Mouse (Mus musculus): ENCODE data around the gene Tomm40. TPM values are rescaled to one million over a fixed set of nuclear protein-coding genes. Genes with fewer than 3 reads are reported as not detected.

Tomm40 gene
- polyA plus RNA-seq, 1 experiment: 23.8 TPM

DNA sequence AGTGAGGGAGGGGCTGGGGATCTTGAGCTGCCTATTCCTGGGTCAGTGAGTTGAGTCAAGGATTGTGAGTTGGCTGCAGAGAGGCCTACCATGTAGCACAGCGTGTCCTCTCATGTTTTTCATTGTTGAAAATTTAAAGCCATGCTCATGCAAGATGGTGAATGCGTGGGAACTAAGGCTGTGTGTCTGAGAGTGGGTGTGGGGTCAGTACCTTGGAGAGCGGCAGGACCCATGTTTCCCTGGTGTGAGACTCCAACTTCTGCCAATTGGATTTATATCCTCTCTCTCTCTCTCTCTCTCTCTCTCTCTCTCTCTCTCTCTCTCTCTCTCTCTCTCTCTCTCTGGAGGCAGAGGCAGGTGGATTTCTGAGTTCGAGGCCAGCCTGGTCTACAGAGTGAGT lies 11.3 kb upstream of the Tomm40 start:
- no peak for TF ChIP-seq CTCF (IDR thresholded peaks at IDR 0.05; ENCODE audit: low read depth, low read length)
- Histone ChIP-seq H3K27ac (ENCODE audit: insufficient read depth, low read depth, low read length) (no peak overlapping the region), H3K4me1 (ENCODE audit: control insufficient read depth, insufficient read depth, low read length) (no peaks in the 10 kb centered on the region), H3K4me3 (ENCODE audit: insufficient read depth, low read length) (no peak overlapping the region)

DNA sequence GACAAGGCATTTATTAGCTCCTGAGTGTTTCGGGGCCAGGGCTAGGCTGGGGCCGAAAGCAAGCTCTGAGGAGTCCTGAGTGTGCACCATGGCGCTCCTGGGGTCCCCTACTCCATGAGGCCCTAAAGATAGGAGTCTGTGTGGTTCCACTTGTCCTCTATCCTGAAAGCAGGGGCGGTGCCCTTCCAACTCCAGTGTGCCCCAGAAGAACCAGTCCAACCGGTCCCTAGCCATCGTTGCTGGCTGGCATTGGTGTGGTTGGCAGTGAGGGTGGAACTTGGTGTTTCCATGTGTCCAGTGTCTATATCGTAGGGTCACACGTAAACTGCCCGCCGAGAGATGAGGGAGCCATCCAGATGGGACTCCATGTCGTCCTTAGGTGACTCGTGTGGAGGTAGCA lies 8.9 kb upstream of the Tomm40 start:
- TF ChIP-seq POLR2A (IDR thresholded peaks at IDR 0.05; ENCODE audit: borderline replicate concordance, low read depth, low read length) (no peak), CTCF (IDR thresholded peaks at IDR 0.05; ENCODE audit: low read depth, low read length) (no peak)

DNA sequence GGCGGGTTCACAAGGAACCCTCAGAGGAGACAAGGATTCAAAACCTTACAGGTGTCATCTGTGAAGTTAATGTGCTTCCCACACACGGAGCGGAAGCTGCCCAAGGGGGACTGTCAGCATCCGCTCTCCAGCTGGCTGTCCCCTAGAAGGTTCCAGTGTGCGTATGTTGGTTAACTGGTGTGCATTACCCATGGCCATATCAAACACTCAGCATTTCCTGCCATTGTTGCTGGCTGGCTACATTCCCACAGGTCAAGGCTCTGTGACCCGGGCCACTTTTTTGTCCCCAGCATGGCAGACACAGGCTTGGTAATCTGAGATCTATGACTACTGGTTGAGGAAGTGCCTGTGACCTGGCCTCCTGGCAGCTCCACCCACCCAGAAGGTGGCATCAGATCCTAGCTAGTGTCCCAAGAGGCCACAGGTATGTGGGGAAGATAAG lies 7.5 kb upstream of the Tomm40 start:
- no peak overlapping the region for H3K27ac ChIP-seq (ENCODE audit: insufficient read depth, low read depth, low read length)

More for the DNA sequence above, 8.9 kb upstream of the Tomm40 start:
- H3K4me3 ChIP-seq (ENCODE audit: insufficient read depth, low read length): no peak overlapping the region
- H3K27ac ChIP-seq (ENCODE audit: insufficient read depth, low read depth, low read length): no peak overlapping the region
- no peaks in the 10 kb centered on the region for H3K4me1 ChIP-seq (ENCODE audit: control insufficient read depth, insufficient read depth, low read length)

DNA sequence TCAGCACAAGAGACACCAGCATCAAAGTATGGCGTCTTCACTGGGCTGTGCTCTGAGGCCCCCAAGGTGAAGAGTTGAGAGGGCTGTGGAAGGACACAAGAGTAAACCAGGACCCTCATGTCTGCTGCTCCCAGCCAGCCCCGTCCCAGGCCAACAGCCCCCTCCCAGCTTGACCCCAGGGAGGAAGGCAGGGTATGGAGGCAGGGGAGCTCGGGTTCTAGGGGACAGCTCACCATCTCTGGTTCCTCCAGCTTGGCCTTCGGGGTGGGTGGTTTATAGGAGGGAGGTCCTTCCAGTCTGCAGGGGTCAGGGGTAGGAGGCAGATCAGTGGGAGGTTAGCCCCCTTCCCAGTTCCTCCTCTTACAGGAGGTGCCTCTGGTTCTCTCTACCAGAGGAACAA lies 4.0 kb upstream of the Tomm40 start:
- Histone ChIP-seq H3K27ac (ENCODE audit: insufficient read depth, low read depth, low read length) (no peak overlapping the region), H3K4me3 (ENCODE audit: insufficient read depth, low read length) (no peak overlapping the region), H3K4me1 (ENCODE audit: control insufficient read depth, insufficient read depth, low read length) (peaks cover 9% of the 10 kb centered on the region)
- TF ChIP-seq CTCF (IDR thresholded peaks at IDR 0.05; ENCODE audit: low read depth, low read length) (no peak), POLR2A (IDR thresholded peaks at IDR 0.05; ENCODE audit: borderline replicate concordance, low read depth, low read length) (no peak)

More for the DNA sequence above, 7.5 kb upstream of the Tomm40 start:
- no peak overlapping the region for H3K4me3 ChIP-seq (ENCODE audit: insufficient read depth, low read length)
- TF ChIP-seq CTCF (IDR thresholded peaks at IDR 0.05; ENCODE audit: low read depth, low read length): no peak
- TF ChIP-seq POLR2A (IDR thresholded peaks at IDR 0.05; ENCODE audit: borderline replicate concordance, low read depth, low read length): no peak
- H3K4me1 ChIP-seq (ENCODE audit: control insufficient read depth, insufficient read depth, low read length): peaks cover 4% of the 10 kb centered on the region; the same call in 1 of the 2 replicates

DNA sequence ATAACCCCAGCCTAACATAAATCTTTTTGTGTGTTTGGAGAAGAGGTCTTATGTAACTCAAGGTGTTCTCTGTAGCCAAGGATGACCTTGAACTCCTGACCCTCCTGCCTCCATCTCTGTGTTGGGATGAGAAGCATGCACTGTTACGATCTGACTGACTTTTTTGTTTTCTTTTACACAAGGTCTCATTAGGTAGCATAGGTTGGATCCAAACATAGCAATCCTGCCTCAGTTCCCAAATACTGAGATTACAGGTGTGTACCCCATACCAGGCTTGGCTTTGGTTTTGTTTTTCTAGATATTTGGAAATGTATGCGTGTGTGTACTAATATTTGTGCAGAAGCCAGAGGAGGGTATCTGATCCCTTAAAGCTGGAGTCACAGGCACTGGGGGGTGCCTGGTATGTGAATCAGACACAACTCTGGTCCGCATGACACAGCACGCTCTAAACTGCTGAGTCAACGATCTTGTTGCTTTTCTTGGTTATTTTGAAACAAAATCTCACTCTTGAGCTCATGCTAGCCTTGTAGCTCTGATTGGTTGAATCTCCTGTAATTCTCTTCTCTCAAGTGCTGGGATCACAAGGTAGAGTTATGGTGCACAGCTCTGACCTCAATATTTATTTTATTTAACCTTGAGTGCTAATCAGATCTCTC lies 3.2 kb upstream of the Tomm40 start:
- TF ChIP-seq CTCF (IDR thresholded peaks at IDR 0.05; ENCODE audit: low read depth, low read length): no peak
- no peak for TF ChIP-seq POLR2A (IDR thresholded peaks at IDR 0.05; ENCODE audit: borderline replicate concordance, low read depth, low read length)
- Histone ChIP-seq H3K4me3 (ENCODE audit: insufficient read depth, low read length) (no peak overlapping the region), H3K4me1 (ENCODE audit: control insufficient read depth, insufficient read depth, low read length) (peaks cover 15% of the 10 kb centered on the region), H3K27ac (ENCODE audit: insufficient read depth, low read depth, low read length) (no peak overlapping the region)

DNA sequence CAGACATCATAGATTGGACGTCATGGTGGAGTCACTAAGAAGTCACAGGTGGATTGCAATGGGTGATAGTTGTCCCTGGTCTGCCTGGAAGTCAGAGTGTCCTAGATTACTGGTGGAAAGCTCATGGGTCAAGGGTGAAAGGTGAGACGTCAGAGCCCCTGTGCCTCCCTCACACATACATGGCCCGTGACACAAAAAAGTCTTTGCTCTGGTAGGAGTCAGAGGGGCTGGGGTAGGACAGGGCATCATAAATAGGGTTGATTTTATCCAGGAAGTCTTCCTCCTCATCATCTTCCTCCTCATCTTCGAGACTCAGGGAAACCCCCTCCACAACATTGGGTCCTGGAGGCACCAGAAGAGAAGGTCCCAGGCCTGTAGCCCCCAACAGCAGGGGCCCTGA lies 2.1 kb upstream of the Tomm40 start:
- H3K4me3 ChIP-seq (ENCODE audit: insufficient read depth, low read length): no peak overlapping the region
- H3K27ac ChIP-seq (ENCODE audit: insufficient read depth, low read depth, low read length): no peak overlapping the region
- TF ChIP-seq POLR2A (IDR thresholded peaks at IDR 0.05; ENCODE audit: borderline replicate concordance, low read depth, low read length) (no peak), CTCF (IDR thresholded peaks at IDR 0.05; ENCODE audit: low read depth, low read length) (no peak)
- peaks cover 15% of the 10 kb centered on the region for H3K4me1 ChIP-seq (ENCODE audit: control insufficient read depth, insufficient read depth, low read length)

DNA sequence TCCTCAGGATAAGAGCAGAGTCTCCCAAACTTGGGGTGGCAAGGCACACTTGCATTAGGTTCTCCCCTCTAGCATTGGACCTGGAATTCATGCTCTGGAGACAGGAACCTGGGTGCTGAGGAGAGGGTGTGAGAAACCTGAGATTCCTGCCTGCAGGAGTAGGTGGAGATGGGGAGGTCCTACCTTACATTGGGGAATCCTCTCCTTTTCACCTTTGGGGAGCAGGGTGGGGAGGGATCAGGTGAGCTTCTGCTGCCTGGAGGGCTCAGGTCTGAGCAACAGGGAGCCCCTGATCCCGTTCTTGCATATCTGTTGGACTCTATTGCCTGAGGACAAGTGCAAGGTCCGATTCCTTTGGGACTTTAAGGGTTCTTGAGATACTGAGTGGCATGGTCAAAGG lies 1.6 kb upstream of the Tomm40 start:
- peaks cover 15% of the 10 kb centered on the region for H3K4me1 ChIP-seq (ENCODE audit: control insufficient read depth, insufficient read depth, low read length)
- no peak for TF ChIP-seq CTCF (IDR thresholded peaks at IDR 0.05; ENCODE audit: low read depth, low read length)
- TF ChIP-seq POLR2A (IDR thresholded peaks at IDR 0.05; ENCODE audit: borderline replicate concordance, low read depth, low read length): no peak
- H3K27ac ChIP-seq (ENCODE audit: insufficient read depth, low read depth, low read length): peak overlapping the region; percentile 72
- peak overlapping the region; percentile 9 for H3K4me3 ChIP-seq (ENCODE audit: insufficient read depth, low read length)

DNA sequence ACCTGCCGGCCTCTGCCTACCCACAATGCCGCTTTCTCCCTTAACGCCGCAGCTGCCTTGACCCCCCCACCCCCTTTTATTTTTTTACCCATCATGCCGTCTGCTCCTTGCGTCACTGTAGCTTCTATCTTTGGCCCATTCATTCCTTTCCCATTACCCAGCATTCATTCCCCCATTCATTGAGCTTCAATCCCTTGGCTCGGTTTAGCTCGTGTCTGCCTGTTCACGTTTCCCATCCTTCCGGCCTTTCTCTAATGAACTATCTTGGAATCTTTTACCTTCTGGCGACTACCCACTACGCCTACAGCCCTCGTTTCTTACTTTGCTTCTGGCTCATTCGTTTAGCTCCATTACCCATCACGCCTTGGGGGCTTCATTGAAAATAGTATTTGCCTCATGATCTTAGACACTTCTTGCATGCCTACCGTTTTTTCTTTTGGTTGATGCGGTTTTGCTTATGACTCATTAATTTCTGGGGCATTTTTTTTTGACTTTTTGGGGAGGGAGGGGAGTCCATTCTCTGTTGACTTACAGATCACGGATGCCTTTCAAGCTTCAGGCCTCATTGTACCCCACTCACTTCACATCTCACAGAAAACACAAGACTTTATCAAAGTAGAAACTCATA lies 931 bp upstream of the Tomm40 start:
- Histone ChIP-seq H3K4me3 (ENCODE audit: insufficient read depth, low read length) (peak overlapping the region; percentile 58), H3K4me1 (ENCODE audit: control insufficient read depth, insufficient read depth, low read length) (peaks cover 15% of the 10 kb centered on the region), H3K27ac (ENCODE audit: insufficient read depth, low read depth, low read length) (peak overlapping the region; percentile 72)
- TF ChIP-seq CTCF (IDR thresholded peaks at IDR 0.05; ENCODE audit: low read depth, low read length): no peak
- no peak for TF ChIP-seq POLR2A (IDR thresholded peaks at IDR 0.05; ENCODE audit: borderline replicate concordance, low read depth, low read length)

DNA sequence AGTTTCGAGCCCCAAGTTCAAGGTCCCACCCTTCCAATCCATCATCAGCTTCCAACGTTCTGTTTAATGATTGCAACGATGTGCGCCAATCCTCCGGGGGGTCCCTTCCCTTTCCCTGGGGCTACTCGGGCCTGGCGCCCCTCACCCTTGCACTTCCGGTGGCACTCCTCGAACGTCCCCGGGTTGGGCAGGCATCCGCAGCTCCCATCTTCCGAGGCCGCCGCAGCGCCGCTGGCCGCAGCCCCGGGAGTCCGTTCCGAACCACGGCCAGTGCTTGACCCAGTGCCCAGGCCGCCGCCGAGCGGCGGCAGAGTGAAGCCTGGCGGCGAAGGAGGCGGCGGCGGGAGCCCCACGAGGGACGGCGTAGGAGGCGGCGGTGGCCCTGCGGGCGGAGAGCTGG lies 402 bp downstream of the Tomm40 start:
- TF ChIP-seq POLR2A (IDR thresholded peaks at IDR 0.05; ENCODE audit: borderline replicate concordance, low read depth, low read length) (no peak), CTCF (IDR thresholded peaks at IDR 0.05; ENCODE audit: low read depth, low read length) (no peak)
- peak overlapping the region; percentile 62 for H3K27ac ChIP-seq (ENCODE audit: insufficient read depth, low read depth, low read length)
- H3K4me3 ChIP-seq (ENCODE audit: insufficient read depth, low read length): peak overlapping the region; percentile 97
- H3K4me1 ChIP-seq (ENCODE audit: control insufficient read depth, insufficient read depth, low read length): peaks cover 15% of the 10 kb centered on the region

DNA sequence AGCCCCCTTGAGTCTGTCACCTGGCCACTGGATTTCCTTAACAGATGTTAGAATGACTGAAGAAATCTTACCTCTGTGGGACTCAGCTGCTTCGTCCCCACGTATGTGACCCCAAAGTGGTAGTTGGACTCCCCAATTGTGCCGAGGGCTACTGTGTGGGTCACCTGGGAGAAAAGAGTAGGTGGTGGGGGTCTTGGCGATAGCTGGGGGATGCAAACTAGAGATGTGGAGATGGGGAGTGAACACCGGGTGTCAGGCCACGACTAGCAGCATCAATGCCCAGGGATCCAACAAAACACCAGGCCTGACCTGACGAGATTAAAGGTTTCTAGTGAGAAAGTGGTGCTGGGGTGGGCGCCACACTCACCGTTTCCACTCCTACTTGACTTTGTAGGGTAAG lies 1.6 kb downstream of the Tomm40 start:
- TF ChIP-seq CTCF (IDR thresholded peaks at IDR 0.05; ENCODE audit: low read depth, low read length) (no peak), POLR2A (IDR thresholded peaks at IDR 0.05; ENCODE audit: borderline replicate concordance, low read depth, low read length) (no peak)
- peaks cover 13% of the 10 kb centered on the region for H3K4me1 ChIP-seq (ENCODE audit: control insufficient read depth, insufficient read depth, low read length)
- no peak overlapping the region for H3K4me3 ChIP-seq (ENCODE audit: insufficient read depth, low read length)
- no peak overlapping the region for H3K27ac ChIP-seq (ENCODE audit: insufficient read depth, low read depth, low read length)

Measured in bone marrow macrophage, adult 2 months (primary cell).